Mouse (Mus musculus) thymus, adult 2 months (tissue): ENCODE results near the gene Olfr498. TPM values are rescaled to one million over a fixed set of nuclear protein-coding genes. Genes with fewer than 3 reads are reported as not detected.

Experiments used
- DNase-seq: peaks from one replicate; pipeline ENCODE4 v3.0.0; 2021
- H3K27ac ChIP-seq: fragments of 200-500 bp; 2 replicates; pipeline ENCODE4 v1.5.1; 2012; ENCODE audit warnings: low read length, control low read depth; ENCODE audit not compliant: control insufficient read depth, insufficient read depth
- H3K27me3 ChIP-seq: fragments of 200-500 bp; 2 replicates; pipeline ENCODE4 v1.6.1; 2012; ENCODE audit warnings: mild to moderate bottlenecking, low read length, moderate library complexity, mixed read lengths; ENCODE audit not compliant: control insufficient read depth, insufficient read depth
- H3K36me3 ChIP-seq: fragments of 200-500 bp; 2 replicates; pipeline ENCODE4 v1.6.1; 2012; ENCODE audit warnings: mild to moderate bottlenecking, low read length, moderate library complexity; ENCODE audit not compliant: control insufficient read depth, insufficient read depth
- H3K4me1 ChIP-seq: fragments of 200-500 bp; replicated peaks from 2 replicates; pipeline ENCODE4 v1.6.1; 2012; ENCODE audit warnings: low read length; ENCODE audit not compliant: control insufficient read depth, insufficient read depth
- H3K4me3 ChIP-seq: fragments of 200-500 bp; 2 replicates; pipeline ENCODE4 v1.5.1; 2012; ENCODE audit warnings: mild to moderate bottlenecking, low read length, control low read depth, moderate library complexity; ENCODE audit not compliant: control insufficient read depth, insufficient read depth
- CTCF ChIP-seq: fragments of 200-500 bp; IDR thresholded peaks from 2 replicates; pipeline ENCODE4 v1.5.1; 2012; ENCODE audit warnings: mild to moderate bottlenecking, control low read depth, low read length, moderate library complexity, borderline replicate concordance; ENCODE audit not compliant: control insufficient read depth, poor library complexity, insufficient read depth; ENCODE audit errors: extremely low read depth
- POLR2A ChIP-seq: fragments of 200-500 bp; IDR thresholded peaks from 2 replicates; pipeline ENCODE4 v1.6.1; 2012; ENCODE audit warnings: mild to moderate bottlenecking, low read length, control low read depth, moderate library complexity; ENCODE audit not compliant: control insufficient read depth, poor library complexity, insufficient read depth; ENCODE audit errors: extremely low read depth
- WGBS: fragments of 180-500 bp; shearing (Covaris S2); methylation state at CpG from one replicate; pipeline ENCODE4 v1.1.7; 2018; 5-methylcytosine and 5-hydroxymethylcytosine counted together
- polyA plus RNA-seq: library from polyadenylated mRNA; depleted of rRNA; stranded (reverse); fragments of >200 nt; gene quantifications from 2 replicates; pipeline ENCODE4 v1.2.3, GENCODE M21; 2012; rRNA removed

The Olfr498 gene
- not detected in 2 replicates for polyA plus RNA-seq

DNA sequence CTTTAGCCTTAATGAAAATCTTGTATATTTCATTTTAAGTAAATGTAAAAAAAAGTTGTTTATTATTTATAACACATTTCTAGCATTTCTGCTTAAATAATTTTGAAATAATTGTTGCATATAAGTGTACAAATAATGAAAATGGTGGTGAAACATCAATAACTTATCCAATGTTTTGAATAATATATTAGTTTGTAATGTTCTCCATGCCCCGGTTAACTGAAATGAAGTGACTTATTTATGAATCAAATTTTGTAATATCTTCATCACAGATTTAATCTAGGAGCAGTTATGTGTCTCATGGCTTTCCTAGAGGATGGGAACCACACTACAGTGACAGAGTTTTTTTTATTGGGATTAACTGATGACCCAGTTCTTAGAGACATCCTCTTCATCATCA is at the start of gene Olfr498:
TSS of gene Olfr498 (plus strand) at position 301 of the 400 bp plus-strand sequence.
- 92% methylated on average over 1 of the region's 1 CpGs for WGBS
- no peak for DNase-seq

GRCm38 (mm10) chr7:108420121-108420520 is 45.0 kb upstream of the Olfr498 start, which contains the start of gene Olfr497:
Gene Olfr497, plus strand, starts transcription at chr7:108420421.
- H3K4me3 ChIP-seq, result no peak within 1 kb of the TSS
- no peak for DNase-seq
- no peaks in the 10 kb centered on the region for H3K4me1 ChIP-seq
- no peaks in the 10 kb centered on the region for H3K36me3 ChIP-seq
- TF ChIP-seq CTCF (no peak), POLR2A (no peak)
- H3K27me3 ChIP-seq, result no peaks in the 10 kb centered on the region
- H3K27ac ChIP-seq, result no peak within 1 kb of the TSS
- 80% methylated on average over 2 of the region's 2 CpGs for WGBS

More for the DNA sequence above, at the start of gene Olfr498:
- no peaks in the 10 kb centered on the region for H3K27me3 ChIP-seq
- TF ChIP-seq CTCF, result no peak
- no peak for TF ChIP-seq POLR2A
- no peaks in the 10 kb centered on the region for H3K36me3 ChIP-seq
- H3K4me1 ChIP-seq, result no peaks in the 10 kb centered on the region
- H3K4me3 ChIP-seq, result no peak within 1 kb of the TSS
- H3K27ac ChIP-seq, result no peak within 1 kb of the TSS

Other genes starting within 250 kb of the Olfr498 start
- not detected in 2 replicates for gene Olfr488, start 207.0 kb upstream of the Olfr498 start, polyA plus RNA-seq
- not detected in 2 replicates for gene Olfr490, start 176.4 kb upstream of the Olfr498 start, polyA plus RNA-seq
- not detected in 2 replicates for gene Olfr491, start 151.9 kb upstream of the Olfr498 start, polyA plus RNA-seq
- not detected in 2 replicates for gene Olfr492, start 141.7 kb upstream of the Olfr498 start, polyA plus RNA-seq
- gene Olfr493, start 118.3 kb upstream of the Olfr498 start, polyA plus RNA-seq, result not detected in 2 replicates
- not detected in 2 replicates for gene Olfr494, start 100.0 kb upstream of the Olfr498 start, polyA plus RNA-seq
- gene Olfr495, start 72.2 kb upstream of the Olfr498 start, polyA plus RNA-seq, result not detected in 2 replicates
- not detected in 2 replicates for gene Olfr497, start 44.9 kb upstream of the Olfr498 start, polyA plus RNA-seq
- gene Olfr502, start 59.7 kb downstream of the Olfr498 start, polyA plus RNA-seq, result not detected in 2 replicates
- gene Olfr503, start 79.2 kb downstream of the Olfr498 start, polyA plus RNA-seq, result not detected in 2 replicates
- gene Olfr504, start 100.5 kb downstream of the Olfr498 start, polyA plus RNA-seq, result not detected in 2 replicates
- gene Olfr506, start 145.5 kb downstream of the Olfr498 start, polyA plus RNA-seq, result not detected in 2 replicates
- not detected in 2 replicates for gene Olfr507, start 156.5 kb downstream of the Olfr498 start, polyA plus RNA-seq
- gene Olfr508, start 164.7 kb downstream of the Olfr498 start, polyA plus RNA-seq, result not detected in 2 replicates
- gene Olfr509, start 186.6 kb downstream of the Olfr498 start, polyA plus RNA-seq, result not detected in 2 replicates
- gene Olfr510, start 201.1 kb downstream of the Olfr498 start, polyA plus RNA-seq, result not detected in 2 replicates
- gene Olfr512, start 248.0 kb downstream of the Olfr498 start, polyA plus RNA-seq, result not detected in 2 replicates